13 mouse cellular contexts compared by ENCODE assay signal in genomic region chr5:147448526-147448925, GRCm38 (mm10). TPM values are rescaled to one million over a fixed set of nuclear protein-coding genes. Genes with fewer than 3 reads are reported as not detected.
DNase-seq lines count a peak whose midpoint lies in the region; ATAC-seq lines count a peak whose summit lies in the region.
"Had no signal": no experiment of that assay in that cellular context is flagged by ENCODE, and none has a peak within 500 bp of the region (broad histone marks: within the 10 kb centered on the region; RNA-seq: fewer than 3 reads in every experiment).

No protein-coding gene starts in this region.

- H3K4me3 ChIP-seq in hindbrain, embryonic 15.5 days = no peak overlapping the region
- H3K4me3 ChIP-seq in hindbrain, embryonic 13.5 days = no peak overlapping the region
- H3K4me3 ChIP-seq: erythroblast, embryonic 14.5 days had no signal

- no peaks in the 10 kb centered on the region for H3K9me3 ChIP-seq in hindbrain, embryonic 15.5 days
- no peaks in the 10 kb centered on the region for H3K9me3 ChIP-seq in hindbrain, embryonic 13.5 days

- ATAC-seq in hindbrain, embryonic 15.5 days (ENCODE audit: low FRiP score, low read depth) = no peak
- no peak for ATAC-seq in hindbrain, embryonic 13.5 days (ENCODE audit: low FRiP score)
- peak; percentile 28; the same call in 1 of the 2 replicates for ATAC-seq in megakaryocyte, adult 5-6 weeks (ENCODE audit: poor library complexity, severe bottlenecking)
- ATAC-seq in frontal cortex, adult (ENCODE audit: low TSS enrichment) = no peak
- no peak for ATAC-seq in erythroblast, adult 5-6 weeks (replicated peaks; ENCODE audit: low FRiP score, poor library complexity, severe bottlenecking)

- peak overlapping the region; percentile 45; the same call in 1 of the 2 replicates for H3K27ac ChIP-seq in hindbrain, embryonic 15.5 days (replicated peaks)
- no peak overlapping the region for H3K27ac ChIP-seq in hindbrain, embryonic 13.5 days

- no peaks in the 10 kb centered on the region for H3K27me3 ChIP-seq in hindbrain, embryonic 15.5 days
- no peaks in the 10 kb centered on the region for H3K27me3 ChIP-seq in hindbrain, embryonic 13.5 days

- DNase-seq in CD4-positive helper T cell, adult 2 months (ENCODE audit: low read depth, low spot score) = peak; percentile 58
- peak; percentile 31 for DNase-seq in brain, adult 2 months (ENCODE audit: low read depth, low spot score)
- no peak for DNase-seq in adipocyte (ENCODE audit: low spot score)
- DNase-seq: adrenal gland, postnatal 10 days; cerebellum, adult 9-11 months; right cerebral cortex, postnatal 14 days had no signal

- H3K36me3 ChIP-seq in hindbrain, embryonic 15.5 days = peaks cover 7% of the 10 kb centered on the region; the same call in 1 of the 2 replicates
- H3K36me3 ChIP-seq in hindbrain, embryonic 13.5 days = peaks cover 8% of the 10 kb centered on the region

- 39% methylated on average over 4 of the region's 4 CpGs for WGBS in hindbrain, embryonic 15.5 days
- WGBS in hindbrain, embryonic 13.5 days = 52% methylated on average over 4 of the region's 4 CpGs

- peaks cover 15% of the 10 kb centered on the region for H3K4me1 ChIP-seq in hindbrain, embryonic 15.5 days (replicated peaks)
- peaks cover 15% of the 10 kb centered on the region for H3K4me1 ChIP-seq in hindbrain, embryonic 13.5 days (replicated peaks)

- H3K9ac ChIP-seq in hindbrain, embryonic 15.5 days = no peak overlapping the region
- no peak overlapping the region for H3K9ac ChIP-seq in hindbrain, embryonic 13.5 days

- H3K4me2 ChIP-seq in hindbrain, embryonic 15.5 days = no peak overlapping the region
- no peak overlapping the region for H3K4me2 ChIP-seq in hindbrain, embryonic 13.5 days
- H3K4me2 ChIP-seq: heart, embryonic 11.5 days had no signal

RNA-seq across cellular contexts. Expression of gene Pan3, which starts 18.6 kb away (rescaled TPM):
- polyA plus RNA-seq in hindbrain, embryonic 15.5 days (2015; fragmentation: Nextera tagmentation; extraction: Ambion mirVana) = 58.5 and 64.1 TPM in 2 replicates
- polyA plus RNA-seq in hindbrain, embryonic 13.5 days (2015; fragmentation: Nextera tagmentation; extraction: Ambion mirVana) = 61.1 and 63.5 TPM in 2 replicates
- total RNA-seq in megakaryocyte, adult 5-6 weeks (2015) = 265 and 303 TPM in 2 replicates
- total RNA-seq in megakaryocyte, adult 5-6 weeks (2017) = 129 and 148 TPM in 2 replicates
- total RNA-seq in erythroblast, adult 5-6 weeks (2015; ENCODE audit: low replicate concordance) = 263 and 430 TPM in 2 replicates
- 228 and 241 TPM in 2 replicates for total RNA-seq in erythroblast, adult 5-6 weeks (2017; ENCODE audit: low replicate concordance)

RNA-seq across cellular contexts. Expression of gene Flt3, which starts 48.2 kb away (rescaled TPM):
- 1.3 and 1.7 TPM in 2 replicates for polyA plus RNA-seq in hindbrain, embryonic 15.5 days (2015; fragmentation: Nextera tagmentation; extraction: Ambion mirVana)
- polyA plus RNA-seq in hindbrain, embryonic 13.5 days (2015; fragmentation: Nextera tagmentation; extraction: Ambion mirVana) = 0.36 and 0.40 TPM in 2 replicates
- total RNA-seq in megakaryocyte, adult 5-6 weeks (2015) = 8.1 TPM in 2 replicates
- total RNA-seq in megakaryocyte, adult 5-6 weeks (2017) = 14.1 and 16.2 TPM in 2 replicates
- total RNA-seq in erythroblast, adult 5-6 weeks (2015; ENCODE audit: low replicate concordance) = 0.84 and 1.9 TPM in 2 replicates
- 2.8 and 4.7 TPM in 2 replicates for total RNA-seq in erythroblast, adult 5-6 weeks (2017; ENCODE audit: low replicate concordance)
